Comparison of ENCODE assay signal across 20 mouse cellular contexts in the genomic region with DNA sequence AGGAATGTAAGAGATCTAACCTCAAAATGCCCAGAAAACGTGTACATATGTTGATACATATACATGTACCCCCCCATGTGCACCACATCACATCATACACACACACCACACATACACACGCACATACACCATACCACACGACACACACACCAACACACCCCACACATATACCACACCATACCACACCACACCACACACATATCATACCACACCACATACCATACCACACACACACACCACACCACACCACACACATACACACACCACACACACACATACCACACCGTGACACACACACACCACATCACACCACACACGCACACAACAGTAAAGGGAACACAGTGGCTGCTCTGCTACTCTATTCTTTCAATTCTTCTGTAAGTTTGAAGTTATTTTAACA. TPM values are rescaled to one million over a fixed set of nuclear protein-coding genes. Genes with fewer than 3 reads are reported as not detected.
"Had no signal": no experiment of that assay in that cellular context is flagged by ENCODE, and none has a peak within 500 bp of the region (broad histone marks: within the 10 kb centered on the region; RNA-seq: fewer than 3 reads in every experiment).

No protein-coding gene starts in this region.

- DNase-seq: kidney, adult 2 months; kidney, postnatal 25 days; layer of hippocampus, adult 9-11 months; layer of hippocampus, postnatal 36 days; lung, adult 18-20 months; lung, postnatal 10 days; thymus, adult 18-20 months; thymus, postnatal 36 days had no signal

- H3K9ac ChIP-seq: limb, embryonic 13.5 days; lung, embryonic 15.5 days; midbrain, embryonic 13.5 days had no signal

- H3K9me3 ChIP-seq: limb, embryonic 10.5 days; limb, embryonic 13.5 days; lung, embryonic 15.5 days; megakaryocyte, embryonic 14.5 days; midbrain, embryonic 10.5 days; midbrain, embryonic 13.5 days had no signal

- H3K4me2 ChIP-seq: limb, embryonic 13.5 days; lung, embryonic 15.5 days; midbrain, embryonic 13.5 days had no signal

- H3K4me3 ChIP-seq: layer of hippocampus, adult 2 months; left cerebral cortex, adult 2 months; limb, embryonic 10.5 days; limb, embryonic 13.5 days; lung, embryonic 15.5 days; megakaryocyte, embryonic 14.5 days; midbrain, embryonic 10.5 days; midbrain, embryonic 13.5 days had no signal

- H3K4me1 ChIP-seq: limb, embryonic 10.5 days; limb, embryonic 13.5 days; lung, embryonic 15.5 days; midbrain, embryonic 10.5 days; midbrain, embryonic 13.5 days had no signal

- H3K27me3 ChIP-seq: limb, embryonic 13.5 days; lung, embryonic 15.5 days; megakaryocyte, embryonic 14.5 days; midbrain, embryonic 13.5 days had no signal

- ATAC-seq: intestine, postnatal 0 days; midbrain, embryonic 13.5 days had no signal

- H3K27ac ChIP-seq: kidney, postnatal 0 days; layer of hippocampus, adult 2 months; left cerebral cortex, adult 2 months; limb, embryonic 10.5 days; limb, embryonic 13.5 days; lung, embryonic 15.5 days; midbrain, embryonic 10.5 days; midbrain, embryonic 13.5 days had no signal

- H3K36me3 ChIP-seq: limb, embryonic 10.5 days; lung, embryonic 15.5 days had no signal

RNA-seq across cellular contexts. Expression of gene Serpind1, which starts 0.7 kb away (rescaled TPM):
- polyA plus RNA-seq: small intestine, adult 2 months; testis, adult 2 months had no signal
